Mouse (Mus musculus): ENCODE results near the gene Map3k5.

GRCm38 (mm10) chr10:19994469-19995450 is 60.5 kb downstream of the Map3k5 start:
- TF ChIP-seq CTCF (IDR thresholded peaks at IDR 0.05; ENCODE audit: extremely low read depth, insufficient read length, insufficient replicate concordance, low read depth, low read length) (no peak), POLR2A (IDR thresholded peaks at IDR 0.05; ENCODE audit: low read depth, low read length) (no peak)
